Mouse (Mus musculus) ES-CJ7 (cell line): ENCODE results near the gene Cope.

ENCODE experiments used
- DNase-seq: peaks from one replicate; pipeline ENCODE4 v3.0.0; 2011; ENCODE audit warnings: low read depth, low spot score

Gene Cope

DNA sequence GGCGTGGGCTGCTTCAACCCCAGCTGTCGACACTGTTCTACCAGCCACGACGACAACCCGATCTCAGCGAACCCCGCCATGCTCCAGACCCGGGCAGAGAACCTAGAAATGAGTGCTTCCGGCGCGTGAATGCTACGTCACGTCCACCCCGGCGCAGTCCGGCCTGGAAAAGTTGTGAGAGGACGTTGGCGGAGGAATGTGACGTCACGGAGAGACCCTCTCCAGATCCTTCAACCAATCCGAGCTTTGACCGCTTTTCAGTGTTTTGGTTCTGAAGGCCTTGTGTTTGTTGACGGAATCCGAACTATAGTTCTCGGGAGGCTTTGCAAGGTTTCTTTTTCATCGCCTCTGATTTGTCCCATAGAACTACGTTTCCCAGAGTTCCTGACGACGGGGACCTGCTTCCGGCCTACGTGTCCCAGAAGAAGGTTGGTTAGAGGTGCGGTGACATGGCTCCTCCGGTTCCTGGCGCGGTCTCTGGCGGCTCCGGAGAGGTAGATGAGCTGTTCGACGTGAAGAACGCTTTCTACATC lies at the start of gene Cope, which contains the start of gene Ddx49:
Gene Cope (plus strand): TSS at position 161 of the 533 bp plus-strand sequence.
Gene Ddx49 (minus strand): TSS at position 132 of the 533 bp plus-strand sequence.
- DNase-seq = peak; percentile 94

GRCm38 (mm10) chr8:70254628-70255027 lies 47.7 kb upstream of the Cope start:
- DNase-seq = no peak

DNA sequence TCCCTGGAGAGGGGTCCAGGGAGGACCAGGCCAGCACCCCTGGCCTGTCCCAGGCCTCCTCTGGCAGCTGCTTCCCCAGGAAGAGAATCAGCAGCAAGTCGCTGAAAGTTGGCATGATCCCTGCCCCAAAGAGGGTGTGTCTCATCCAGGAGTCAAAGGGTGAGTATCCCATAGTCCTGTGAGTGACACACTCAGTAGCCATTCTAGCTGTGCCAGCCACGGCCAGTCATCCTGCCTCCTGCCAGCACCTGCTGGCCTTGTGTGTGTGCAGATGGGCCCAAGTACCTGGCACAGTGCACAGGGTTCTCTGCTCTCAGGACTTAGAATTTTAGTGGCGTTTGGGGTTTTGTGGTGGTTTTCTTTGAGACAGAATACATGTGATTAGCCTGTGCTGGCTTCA lies 44.9 kb upstream of the Cope start:
- no peak for DNase-seq

- DNase-seq = no peak
Observed at GRCm38 (mm10) chr8:70258600-70258999, 43.7 kb upstream of the Cope start.

DNA sequence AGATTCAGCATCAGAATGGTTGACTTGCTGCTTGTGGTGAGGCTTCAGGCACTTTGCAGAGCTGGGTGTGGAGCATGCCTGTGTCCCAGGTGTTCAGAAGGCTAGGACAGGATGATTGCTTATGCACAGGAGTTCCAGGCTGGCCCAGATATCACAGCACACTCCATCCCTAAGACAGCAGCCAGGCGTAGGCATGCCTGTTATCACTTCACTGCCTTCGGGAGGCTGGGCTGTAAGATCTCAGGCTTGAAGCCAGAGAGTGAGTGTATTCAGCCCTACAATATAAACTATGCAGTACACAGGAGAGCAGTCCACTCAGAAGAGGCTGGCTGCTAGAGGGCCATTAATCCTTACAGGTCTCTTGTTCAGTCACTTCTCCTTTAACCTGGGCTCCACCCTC lies 43.3 kb upstream of the Cope start:
- no peak for DNase-seq

- DNase-seq = no peak
Observed at GRCm38 (mm10) chr8:70267674-70268073, 34.6 kb upstream of the Cope start.

- DNase-seq = no peak
Observed at GRCm38 (mm10) chr8:70268311-70268710, 34.0 kb upstream of the Cope start.

- DNase-seq = peak; percentile 71
Observed at GRCm38 (mm10) chr8:70268799-70269565, 33.3 kb upstream of the Cope start.

DNA sequence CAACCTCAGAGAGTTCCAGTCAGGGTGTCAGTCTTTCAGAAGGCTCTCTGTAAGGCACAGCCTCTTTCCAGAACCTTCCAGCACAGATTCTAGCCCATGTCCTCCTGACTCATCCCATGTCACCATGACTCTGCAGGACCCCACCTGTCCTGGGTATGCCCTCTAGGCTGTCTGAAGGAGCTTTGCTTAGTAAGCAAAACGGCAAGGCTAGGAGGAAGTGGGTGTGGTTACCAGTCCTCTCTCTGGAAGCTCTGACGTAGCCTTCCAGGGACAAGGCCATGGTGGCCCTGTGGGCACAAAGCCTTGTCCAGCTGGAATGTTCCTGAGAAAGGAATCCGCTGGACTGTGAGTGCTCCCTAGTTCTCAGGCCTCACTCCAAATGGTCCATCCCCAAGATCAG lies 29.4 kb upstream of the Cope start:
- DNase-seq = peak; percentile 79

GRCm38 (mm10) chr8:70274350-70274749 lies 28.0 kb upstream of the Cope start:
- peak; percentile 94 for DNase-seq

DNA sequence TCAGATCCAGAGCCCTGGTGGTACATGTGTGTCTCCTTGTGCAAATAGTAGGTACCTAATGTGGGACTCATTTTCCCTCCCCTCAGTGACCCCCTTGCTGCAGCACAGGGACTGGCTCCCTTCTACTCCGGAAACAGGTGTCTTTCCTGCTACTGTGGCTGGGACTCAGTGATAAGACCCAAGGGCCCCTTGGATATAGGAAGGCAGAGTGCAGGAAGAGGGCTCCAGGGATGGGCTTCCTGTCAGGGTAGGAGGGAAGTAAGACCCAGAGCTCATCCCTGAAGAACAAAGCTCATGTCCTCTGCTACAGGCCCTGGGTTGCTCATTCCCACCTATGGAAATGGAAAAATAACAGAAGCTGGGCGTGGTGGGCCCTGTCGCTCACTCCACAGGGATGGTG lies 25.8 kb upstream of the Cope start:
- DNase-seq = no peak

DNA sequence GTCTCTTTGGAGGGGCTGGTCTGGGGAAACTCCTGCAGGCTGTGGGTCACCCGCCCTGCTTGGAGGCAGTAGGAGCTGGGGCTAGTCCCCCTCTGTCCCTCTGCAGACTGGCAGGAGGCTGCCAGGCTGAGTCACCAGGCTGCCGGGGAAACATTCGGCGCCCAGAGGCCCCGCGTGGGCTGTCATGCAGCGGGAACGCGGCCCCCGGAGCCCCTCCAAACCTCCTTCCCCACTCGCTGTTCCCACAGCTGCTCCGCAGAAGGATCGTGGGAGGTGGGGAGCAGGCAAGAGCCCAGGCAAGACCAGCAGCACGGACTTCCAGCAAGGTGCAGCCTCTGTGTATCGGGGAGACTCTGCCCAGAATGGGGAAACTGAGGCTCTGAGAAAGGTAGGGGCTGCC lies 24.1 kb upstream of the Cope start:
- DNase-seq = no peak

DNA sequence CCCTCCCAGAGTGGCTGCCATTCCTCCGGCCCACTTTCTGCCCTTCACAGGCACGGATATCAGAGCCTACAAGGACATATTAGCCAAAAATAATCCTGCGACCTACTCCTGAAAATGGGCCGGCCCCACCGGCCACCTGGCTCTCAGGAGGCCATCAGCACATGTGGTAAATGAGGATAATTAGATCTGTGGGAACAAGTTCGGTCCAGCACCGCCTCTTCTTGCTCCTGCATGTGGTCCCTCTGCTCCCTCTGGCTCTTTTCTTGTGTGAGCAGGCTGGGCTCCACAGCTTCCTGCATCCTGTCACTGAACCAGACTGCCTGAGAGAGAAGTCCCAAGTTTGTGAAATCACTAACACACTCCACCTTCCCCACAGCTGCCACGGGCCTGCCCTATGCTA lies 23.1 kb upstream of the Cope start:
- no peak for DNase-seq

DNA sequence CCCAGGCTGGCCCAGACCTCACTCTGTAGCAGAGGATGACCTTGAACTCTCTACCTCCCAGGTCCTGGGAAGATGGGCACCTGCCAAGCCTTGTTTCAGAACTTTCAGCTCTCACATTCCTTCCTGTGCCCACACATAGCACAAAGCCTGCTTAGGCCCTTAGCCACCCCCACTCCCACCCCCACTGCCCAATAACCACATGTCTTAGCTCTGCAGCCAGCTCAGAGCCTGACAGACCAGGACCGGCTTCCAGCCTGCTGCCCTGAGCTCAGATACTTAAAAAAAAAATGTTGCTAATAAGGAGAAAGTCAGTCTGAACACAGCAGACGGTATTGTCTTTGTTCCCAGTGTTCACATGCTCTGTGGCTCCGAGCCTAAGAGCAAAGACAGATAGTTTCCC lies 21.3 kb upstream of the Cope start:
- DNase-seq = no peak

DNA sequence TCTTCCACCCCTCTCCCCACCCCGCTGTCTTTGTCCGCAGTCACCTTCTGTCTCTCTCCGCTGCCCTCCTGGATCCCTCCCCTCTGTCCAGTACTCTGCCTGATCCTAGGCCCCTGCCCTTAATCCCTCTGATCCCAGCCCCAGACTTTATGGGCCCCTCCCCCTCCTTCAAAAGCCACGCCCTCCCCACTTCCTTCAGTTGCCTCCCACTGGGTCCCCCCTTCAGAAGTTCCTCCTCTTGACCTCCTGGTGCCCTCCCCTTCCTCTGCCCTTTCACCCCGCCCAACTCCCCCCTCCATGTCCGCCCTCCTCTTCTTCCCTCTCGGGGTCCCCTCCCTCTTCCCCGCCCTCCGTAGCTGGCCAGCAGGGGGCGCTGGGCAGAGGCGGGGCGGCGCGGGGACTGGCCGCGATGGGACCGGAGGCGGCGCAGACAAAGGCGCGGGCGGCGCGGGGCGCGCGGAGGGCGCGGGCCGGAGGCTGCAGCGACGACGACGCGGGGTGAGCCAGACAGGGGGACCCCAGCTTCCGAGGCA lies 19.6 kb upstream of the Cope start, which contains the start of gene Homer3:
Gene Homer3 (plus strand): TSS at position 225 of the 533 bp plus-strand sequence.
- peak; percentile 99 for DNase-seq

GRCm38 (mm10) chr8:70283136-70284077 lies 18.9 kb upstream of the Cope start:
- DNase-seq = no peak

DNA sequence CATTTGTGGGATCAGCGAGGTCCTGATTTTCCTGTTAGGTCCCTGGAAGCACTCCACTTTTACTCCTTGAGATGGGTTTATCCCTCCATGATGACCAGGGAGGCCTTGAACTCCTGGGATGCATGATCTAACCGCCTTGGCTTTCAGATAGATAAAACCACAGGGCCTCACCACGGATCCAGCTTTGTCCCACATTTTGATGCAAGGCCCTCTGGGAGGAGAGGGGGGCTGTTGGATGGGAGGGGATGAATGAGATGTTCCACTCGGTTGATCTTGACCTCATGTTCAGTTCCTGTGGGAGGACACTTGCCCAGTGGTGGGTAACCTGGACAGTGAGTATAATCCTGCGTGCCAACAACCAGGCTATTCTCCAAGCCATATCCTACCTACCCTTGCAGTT lies 17.9 kb upstream of the Cope start:
- no peak for DNase-seq

GRCm38 (mm10) chr8:70285304-70285703 lies 17.0 kb upstream of the Cope start:
- no peak for DNase-seq

DNA sequence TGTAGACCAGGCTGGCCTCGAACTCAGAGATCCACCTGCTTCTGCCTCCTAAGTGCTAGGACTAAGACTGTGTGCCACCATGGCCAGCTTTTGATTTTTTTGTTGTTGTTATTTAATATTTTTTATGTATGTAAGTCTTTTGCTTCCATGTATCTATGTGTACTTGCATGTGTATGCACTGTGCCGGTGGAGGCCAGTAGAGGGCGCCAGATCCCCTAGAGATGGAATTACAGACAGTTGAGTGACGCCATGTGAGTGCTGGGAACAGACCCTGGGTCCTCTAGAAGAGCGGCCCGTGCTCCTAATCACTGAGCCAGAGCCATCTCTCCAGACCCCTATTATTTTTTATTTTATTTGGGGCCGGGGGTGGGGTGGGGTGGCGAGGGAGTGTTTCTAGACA lies 15.6 kb upstream of the Cope start:
- DNase-seq = peak; percentile 79

DNA sequence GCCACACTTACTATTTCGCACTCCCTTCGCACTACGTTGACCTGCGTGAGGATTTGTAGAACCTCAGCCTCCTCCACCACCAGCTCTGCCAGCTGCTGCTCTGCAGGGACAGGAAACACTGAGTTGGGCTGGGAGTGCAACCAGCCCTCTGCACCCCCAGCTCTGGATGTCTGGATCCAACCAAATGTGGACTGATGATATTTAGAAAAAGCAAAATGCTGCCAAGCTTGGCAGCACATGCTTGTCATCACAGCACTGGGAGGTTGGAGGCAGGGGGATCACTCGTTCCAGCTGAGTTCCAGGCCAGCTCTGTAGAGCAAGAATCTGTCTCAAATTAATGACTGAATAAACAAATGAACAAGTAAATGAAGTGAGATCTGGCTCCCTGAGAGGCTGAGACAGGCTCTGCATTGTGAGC lies 8.3 kb upstream of the Cope start:
- no peak for DNase-seq

DNA sequence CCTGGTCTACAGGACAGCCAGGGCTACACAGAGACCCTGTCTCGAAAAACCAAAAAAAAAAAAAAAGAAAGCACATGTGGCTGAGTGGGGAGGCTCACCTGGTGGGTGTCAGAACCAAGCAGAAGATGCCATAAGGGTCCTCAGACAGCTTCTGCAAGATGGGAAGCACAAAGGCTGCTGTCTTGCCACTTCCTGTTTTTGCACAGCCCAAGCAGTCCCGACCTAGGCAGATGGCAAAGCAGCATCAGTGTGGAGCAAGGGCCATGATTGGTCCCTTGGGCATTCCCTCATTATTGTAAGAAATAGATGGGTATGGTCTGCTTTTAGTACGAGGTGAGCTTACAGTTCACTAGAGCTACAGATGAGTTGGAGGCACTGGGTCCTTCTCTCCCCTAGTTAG lies 1.4 kb upstream of the Cope start:
- DNase-seq = no peak

GRCm38 (mm10) chr8:70302901-70303300 lies 583 bp downstream of the Cope start:
- DNase-seq = no peak
